Mouse (Mus musculus) kidney, adult 18-20 months (tissue): ENCODE data around the gene Hoxc5.

Experiments
- DNase-seq: peaks from one replicate; pipeline ENCODE4 v3.0.0; 2021

Hoxc5 gene

DNA sequence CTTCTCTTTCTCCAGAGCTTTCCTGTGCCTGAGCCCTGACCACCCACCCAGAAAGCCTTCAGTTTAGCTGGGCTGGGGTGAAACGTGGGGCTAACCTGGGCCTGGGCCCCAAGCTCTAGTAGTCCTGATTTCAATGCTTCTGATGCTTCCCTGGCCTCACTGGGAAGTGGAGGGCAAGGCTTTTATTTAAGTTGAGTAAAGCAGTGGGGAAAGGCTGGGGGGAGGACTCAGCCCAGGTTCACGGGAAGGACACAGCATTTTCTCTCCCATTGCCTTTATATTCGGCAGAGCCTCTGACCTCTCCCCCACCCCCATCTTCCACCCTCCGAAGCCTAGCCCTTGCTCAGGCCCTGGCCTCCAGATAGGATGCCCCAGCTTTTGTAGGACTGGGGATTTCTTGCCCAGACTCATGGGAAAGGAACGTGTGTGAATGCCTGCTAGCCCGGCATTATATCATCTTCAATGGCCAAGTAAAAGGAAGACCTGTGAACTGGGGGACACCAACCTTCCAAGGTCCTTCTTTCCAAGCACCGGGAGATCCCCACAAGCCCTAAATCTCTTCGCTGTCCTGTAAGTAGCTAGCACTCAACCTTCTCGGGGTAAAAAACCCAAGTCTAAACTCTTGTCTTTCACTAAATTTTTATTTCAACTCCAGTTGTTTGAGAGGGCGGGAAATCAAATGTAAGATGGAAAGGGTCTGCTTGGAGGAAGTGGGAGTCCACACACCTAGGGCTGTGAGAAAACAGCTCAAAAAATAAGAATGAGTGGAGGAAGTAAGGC, 71.6 kb downstream of the Hoxc5 start:
- no peak for DNase-seq

DNA sequence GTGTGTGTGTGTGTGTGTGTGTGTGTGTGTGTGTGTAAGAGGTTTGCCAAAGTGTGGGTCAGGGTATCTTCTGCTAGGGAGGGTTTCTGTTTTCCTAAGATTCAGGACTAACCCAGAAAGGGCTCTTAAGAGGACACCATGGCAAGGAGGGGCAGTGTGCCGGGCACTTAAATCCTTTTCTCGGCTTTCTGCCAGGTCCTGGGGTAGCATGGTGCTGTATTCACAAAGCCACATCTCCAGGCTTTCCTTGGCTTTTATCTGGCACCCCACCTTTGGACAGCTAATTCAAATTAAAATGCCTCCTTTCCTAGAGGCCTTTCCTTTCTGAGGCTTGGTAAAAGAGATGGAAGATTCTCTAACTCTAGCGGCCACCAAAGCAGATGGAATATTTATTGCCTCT, 72.4 kb downstream of the Hoxc5 start:
- no peak for DNase-seq

DNA sequence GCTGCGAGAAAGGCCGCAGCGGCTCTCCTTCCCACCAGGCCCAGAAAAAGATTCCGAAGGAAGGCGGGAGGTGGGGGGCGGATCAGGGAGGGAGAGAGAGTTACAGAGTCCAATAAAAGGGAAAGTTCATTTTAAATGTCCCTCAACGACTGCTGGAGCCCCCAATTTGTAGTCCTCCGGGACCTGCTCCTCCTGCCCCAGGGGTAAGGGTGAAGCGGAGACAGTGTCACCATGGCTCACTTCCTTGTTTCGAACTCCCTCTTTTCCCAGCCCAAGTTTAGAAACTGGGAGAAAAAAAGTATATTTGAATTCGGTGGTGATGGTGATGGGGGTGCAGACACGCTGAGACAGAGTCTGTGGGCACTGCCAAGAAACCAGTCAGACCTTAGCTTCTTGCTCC, 73.4 kb downstream of the Hoxc5 start:
- DNase-seq = no peak

DNA sequence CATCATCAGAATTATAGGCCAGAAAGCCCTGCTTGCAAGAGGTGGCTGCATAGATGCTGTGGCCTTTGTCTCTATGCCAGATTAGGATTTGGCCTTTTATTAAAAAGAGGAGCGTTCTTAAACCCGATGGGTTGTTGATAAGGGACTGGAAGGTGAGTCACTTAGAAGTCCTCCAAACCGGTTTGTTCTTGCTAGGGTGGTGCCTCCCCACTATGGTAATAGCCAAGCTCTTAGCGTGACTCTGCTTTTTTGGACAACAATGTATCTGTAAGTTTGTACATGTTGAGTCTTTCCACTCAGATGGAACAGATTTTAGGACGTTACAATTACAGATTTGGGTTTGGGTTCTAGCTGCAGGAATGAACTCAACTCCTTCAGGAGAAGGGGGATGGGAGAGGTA, 74.4 kb downstream of the Hoxc5 start:
- DNase-seq = no peak

DNA sequence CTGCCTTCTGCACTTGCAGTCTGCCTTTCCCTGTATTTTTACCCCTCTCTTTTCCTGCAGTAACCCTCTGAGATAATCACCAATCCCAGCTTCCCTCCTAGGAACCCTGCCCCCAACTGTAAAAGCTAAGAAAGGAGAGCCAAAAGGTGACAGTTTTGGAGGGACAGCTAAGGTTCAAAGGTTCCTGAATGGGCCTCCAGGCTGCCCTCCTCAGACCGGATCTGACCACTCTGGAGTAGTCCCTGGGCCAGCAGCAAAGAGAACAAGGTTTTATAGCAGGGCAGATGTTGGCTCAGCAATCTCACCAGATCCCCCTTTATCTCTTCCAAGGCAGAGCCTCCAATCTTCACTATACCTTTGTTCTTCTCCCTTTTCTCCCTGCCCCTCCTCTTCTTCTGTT, 75.0 kb downstream of the Hoxc5 start:
- no peak for DNase-seq

DNA sequence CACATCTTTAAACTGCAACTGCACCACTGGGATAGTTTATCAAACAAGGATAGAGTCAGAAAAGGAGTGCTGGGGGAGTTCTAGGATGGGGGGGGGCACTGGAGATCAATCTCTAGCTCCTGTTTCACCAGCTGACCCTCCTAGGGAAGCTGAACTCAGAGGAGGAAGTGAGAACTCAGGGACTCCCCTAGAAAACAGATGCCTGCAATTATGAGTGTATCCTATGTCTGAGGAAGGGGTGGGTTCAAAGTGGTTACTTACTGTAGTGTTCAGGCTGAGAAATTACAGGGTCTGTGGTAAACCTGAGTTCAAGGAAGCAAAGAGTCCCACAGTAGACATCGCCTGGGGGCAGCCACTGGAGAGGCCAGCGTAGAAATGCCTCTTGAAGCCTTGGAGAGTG, 84.4 kb downstream of the Hoxc5 start:
- DNase-seq = no peak

DNA sequence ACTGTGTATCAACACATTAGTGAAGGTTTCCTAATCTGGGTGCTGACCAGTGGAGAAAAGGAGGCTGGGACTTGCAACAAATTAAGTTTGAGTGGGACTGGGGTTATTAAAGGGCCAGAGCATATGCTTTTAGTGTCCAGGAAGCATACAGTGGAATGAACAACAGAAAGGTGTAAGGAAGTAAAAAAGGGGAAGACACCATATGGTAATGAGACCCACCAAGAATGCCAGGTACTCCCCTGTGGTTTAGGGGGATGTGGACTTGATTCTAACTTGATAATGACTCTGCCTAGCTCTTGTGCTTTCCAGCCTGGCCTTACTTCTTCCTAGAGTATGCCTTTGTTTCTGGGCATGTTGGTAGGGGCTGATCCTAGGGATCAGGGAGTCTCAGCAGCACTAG, 86.0 kb downstream of the Hoxc5 start:
- no peak for DNase-seq

DNA sequence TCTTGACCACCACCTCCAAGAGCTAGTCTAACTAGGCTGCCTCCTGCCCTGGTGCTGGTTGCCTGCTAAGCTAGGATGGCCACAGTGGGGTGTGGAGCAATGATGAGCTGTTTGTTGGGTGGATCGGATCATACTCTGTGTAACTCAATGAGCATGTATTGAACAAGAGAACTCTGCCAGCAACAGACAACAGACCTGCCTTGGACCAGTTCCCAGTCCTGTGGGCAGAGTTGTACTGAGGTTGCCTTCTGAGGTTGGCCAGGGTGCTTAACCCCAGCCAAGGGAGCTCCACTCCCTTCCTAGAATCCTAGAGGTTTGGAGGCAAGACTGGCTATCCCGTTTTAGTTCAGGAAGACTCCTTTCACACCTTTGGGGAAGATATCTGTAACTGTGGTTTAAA, 89.2 kb downstream of the Hoxc5 start:
- DNase-seq = peak; percentile 43

DNA sequence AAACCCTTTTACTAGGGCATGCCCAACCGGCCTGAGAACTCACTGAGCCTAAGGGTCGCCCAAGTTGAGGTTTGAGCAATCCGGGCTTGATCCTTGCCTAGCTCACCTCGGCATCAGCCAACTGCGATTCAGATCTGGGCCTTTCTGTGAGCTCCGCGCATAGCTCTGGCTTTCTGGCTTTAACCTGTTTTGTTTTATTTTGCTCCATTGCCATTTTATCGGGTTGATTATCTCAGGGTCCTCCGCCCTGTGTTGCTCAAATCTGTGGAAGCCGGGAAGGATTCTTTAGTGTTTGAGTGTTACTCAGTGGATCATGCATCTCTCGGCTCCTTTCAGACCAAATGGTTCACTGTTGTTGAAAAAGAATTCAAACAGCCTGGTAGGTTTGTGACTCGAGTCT, 91.5 kb downstream of the Hoxc5 start:
- peak; percentile 57 for DNase-seq

DNA sequence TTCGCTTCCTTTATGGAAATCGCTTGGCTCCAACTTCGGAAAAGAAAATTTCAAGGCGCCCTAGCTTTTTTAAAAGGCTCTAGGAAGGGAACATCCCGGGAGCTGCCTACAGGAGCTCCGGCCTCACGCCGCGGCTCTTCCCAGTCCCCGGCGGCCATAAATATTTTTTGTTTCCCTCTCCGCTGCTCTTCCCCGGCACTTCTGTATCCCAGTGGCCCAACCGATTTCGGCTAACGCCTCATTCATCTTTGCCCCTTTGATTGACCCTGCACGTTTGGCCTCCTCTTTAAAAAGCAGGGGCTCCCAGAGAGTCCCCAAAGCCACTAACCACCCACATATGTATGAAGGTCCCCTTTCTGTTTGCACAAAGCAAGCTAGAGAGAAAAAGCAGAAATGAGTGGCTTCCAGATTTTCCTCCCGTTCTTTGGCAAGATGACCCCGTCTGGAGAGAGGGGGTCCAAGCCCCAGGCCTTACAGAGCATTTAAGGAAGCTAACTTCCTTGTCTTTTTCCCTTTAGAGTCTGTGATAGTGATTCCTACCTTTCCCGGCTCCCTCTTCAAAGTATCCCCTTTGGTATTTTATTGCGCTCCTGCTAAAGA, 92.2 kb downstream of the Hoxc5 start:
- DNase-seq = peak; percentile 63

DNA sequence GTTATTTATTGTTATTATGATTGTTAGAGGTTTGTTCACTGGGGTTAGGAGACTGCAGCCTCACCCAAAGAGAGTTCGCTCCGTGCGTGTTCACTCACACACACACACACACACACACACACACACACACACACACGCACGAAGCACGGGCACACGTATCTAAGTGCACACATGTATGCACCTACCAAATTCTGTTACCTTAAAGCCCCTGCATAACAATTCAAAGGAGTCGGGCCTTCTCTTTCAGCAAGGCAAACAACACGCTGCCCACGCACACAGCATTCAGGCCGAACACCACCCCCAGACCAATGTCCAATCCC, 92.7 kb downstream of the Hoxc5 start:
- peak; percentile 80 for DNase-seq

DNA sequence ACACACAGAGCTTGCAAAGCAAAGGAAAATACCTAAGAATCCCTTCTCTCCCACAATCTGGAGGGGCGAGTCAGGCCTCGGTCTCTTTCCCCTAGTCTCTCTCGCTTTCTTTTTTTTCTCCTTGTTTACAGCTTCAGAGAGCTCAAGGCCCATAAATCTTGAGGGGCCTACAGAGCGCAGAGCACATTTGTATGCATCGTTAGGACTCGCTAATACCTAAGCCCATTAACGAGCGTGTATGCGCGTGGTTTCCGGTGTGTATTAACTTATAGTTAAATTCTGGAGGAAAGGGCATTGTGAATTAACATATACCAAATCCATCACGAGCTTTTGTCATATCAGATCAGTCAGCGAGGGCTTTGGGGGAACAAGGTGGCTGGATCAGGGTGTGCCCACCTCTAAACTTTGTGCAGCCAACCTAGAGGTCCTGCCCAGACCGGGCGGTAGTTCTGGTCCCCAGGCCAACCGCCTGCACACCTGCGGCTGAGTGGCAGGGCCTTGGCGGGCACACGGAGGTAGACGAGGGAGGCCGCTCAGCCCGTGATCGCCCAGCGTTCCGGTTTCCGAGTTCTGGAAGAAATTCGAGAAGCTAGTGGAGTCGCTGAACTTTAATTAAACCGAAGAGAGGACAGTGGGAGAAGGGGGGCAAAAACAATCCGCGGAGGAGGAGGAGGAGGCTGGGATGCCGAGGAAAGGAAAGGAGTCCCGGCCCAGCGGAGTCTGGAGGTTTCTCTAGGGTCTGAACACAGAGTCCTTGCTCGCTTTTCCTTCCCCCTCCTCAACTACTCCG, 93.3 kb downstream of the Hoxc5 start:
- peak; percentile 84 for DNase-seq

DNA sequence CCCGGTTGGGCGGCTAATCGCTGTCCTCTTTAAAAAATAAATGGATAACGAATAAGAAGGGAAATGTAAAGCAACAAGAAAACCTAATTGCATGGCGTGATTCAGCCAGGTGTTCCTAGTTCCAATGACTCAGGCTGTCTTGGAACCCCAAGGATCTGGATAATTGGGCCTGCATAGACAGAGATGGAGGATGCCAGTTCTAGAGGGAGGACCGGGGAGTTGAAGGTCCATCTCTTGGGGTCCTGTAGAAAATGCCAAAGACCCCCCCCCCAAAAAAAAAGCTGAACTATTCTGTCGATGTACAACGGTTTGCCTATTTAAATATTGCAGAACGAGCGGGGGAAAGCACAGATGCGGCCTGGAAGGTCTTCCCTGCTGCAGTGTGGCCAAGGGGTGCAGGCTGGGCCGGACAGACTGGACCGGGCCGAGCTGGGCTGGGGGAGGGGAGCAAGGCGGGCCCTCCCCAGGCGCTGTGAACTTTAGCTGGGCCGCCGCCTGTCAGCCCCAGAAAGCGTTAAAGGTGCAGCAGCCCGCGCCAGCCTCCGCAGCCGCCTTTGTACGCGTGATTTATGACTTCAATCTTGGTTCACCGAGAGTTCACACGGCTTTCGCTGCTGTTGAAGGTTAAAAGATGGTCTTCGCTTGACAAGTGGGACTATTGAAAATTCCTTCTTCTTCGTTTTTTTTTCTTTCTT, 94.0 kb downstream of the Hoxc5 start:
- peak; percentile 77 for DNase-seq

DNA sequence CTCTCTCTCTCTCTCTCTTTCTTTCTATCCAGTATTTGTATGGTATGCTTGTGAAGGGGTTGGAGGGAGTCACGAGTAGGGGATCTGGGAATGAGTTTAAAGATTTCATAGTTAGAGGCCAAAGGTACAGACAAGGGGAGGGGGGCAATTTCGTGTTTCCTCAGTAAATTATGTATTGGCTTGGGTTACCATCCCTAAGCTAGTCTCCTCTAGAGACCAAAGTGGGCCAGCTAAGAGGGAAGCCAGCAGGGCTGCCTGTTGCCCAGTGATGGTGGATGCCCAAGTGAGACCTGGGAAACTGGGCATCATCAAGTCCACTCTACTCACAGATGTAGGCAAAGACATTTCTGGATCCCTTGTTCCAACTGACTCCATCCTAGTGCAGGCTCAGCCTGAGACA, 94.7 kb downstream of the Hoxc5 start:
- no peak for DNase-seq

DNA sequence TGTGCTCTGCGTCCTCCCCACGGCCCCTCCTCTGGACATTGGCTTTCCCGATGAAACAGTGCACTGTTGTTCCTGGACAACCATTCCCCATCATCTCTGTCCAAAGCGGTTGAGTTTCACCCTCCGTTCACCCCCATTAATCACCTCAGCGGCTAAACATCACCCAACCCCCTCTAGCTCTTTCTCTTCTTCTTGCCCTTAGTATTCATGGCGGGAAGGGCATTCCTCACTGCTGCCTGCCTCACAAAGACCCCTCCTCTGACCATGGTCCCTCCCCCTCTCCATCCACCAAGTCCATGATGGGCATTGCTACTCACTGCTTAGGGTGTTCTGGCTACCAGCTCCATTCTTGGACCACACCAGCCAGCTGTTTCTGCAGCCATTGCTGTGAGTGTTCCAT, 98.4 kb downstream of the Hoxc5 start:
- DNase-seq = no peak
